Mouse (Mus musculus): ENCODE results near the gene Slc44a2. TPM values are rescaled to one million over a fixed set of nuclear protein-coding genes. Genes with fewer than 3 reads are reported as not detected.
"Not testable (repeated sequence)": the region's sequence is repeated elsewhere in the genome, so short reads cannot be mapped to it uniquely, and the experiment has no call there.

The Slc44a2 gene
- polyA plus RNA-seq, 1 experiment: 271 TPM

DNA sequence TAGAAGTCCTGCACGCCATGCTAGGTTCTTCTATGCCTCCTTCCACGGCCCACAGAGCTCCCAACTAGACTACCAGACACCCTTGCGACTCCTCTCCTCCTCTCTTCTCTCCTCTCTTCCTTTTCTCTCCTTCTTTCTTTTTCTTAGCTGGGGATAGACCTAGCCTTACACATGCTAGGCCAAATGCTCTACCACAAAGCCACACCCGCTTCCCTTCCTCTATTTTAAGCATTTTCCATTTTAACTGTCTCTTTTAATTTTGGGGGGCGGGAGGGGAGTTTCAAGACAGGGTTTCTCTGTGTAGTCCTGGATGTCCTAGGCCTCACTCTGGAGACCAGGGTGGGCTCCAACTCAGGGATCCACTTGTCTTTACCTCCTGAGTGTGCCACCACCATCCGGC is 1.7 kb upstream of the Slc44a2 start:
- 82% methylated on average over 6 of the region's 6 CpGs for WGBS
- no peak for TF ChIP-seq POLR2A (IDR thresholded peaks at IDR 0.05; ENCODE audit: borderline replicate concordance, extremely low read depth, low read depth, low read length)
- TF ChIP-seq CTCF (IDR thresholded peaks at IDR 0.05; ENCODE audit: insufficient read depth, low read length): no peak
- H3K4me1 ChIP-seq (ENCODE audit: control insufficient read depth, insufficient read depth, low read length): peaks cover 2% of the 10 kb centered on the region; the same call in 1 of the 2 replicates
- no peak overlapping the region for H3K4me3 ChIP-seq (replicated peaks; ENCODE audit: extremely low read depth, low read depth, low read length)
- no peak for DNase-seq

DNA sequence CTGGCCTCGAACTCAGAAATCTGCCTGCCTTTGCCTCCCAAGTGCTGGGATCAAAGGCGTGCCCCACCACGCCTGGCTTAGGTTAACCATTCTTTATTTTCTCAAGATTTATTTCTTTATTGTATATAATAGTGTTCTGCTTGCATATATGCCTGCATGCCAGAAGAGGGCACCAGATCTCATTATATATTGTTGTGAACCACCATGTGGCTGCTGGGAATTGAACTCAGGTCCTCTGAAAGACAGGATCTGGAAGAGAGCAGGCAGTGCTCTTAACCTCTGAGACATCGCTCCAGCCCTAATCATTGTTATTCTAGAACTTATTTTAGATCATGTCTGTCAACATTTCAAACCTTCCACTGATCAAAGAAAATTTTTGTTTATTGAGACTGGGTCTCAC is 995 bp upstream of the Slc44a2 start:
- 96% methylated on average over 4 of the region's 4 CpGs for WGBS
- peaks cover 5% of the 10 kb centered on the region for H3K4me1 ChIP-seq (ENCODE audit: control insufficient read depth, insufficient read depth, low read length)

DNA sequence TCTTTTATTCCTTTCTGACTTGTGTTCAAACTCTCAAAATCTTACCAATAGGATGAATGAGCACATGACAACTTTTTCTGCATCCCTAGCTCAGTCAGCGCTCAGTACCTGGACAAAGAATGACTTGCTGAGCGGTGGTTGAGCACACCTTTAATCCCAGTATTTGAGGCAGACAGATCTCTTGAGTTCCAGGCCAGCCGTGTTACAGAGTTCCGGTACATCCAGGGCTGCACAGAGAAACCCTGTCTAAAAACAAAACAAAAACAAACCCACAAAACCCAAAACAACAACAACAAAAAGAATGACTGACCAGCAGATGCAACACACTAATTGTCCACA is 249 bp upstream of the Slc44a2 start:
- Histone ChIP-seq H3K4me3 (replicated peaks; ENCODE audit: extremely low read depth, low read depth, low read length) (peak overlapping the region; percentile 27), H3K4me1 (ENCODE audit: control insufficient read depth, insufficient read depth, low read length) (peaks cover 8% of the 10 kb centered on the region)
- TF ChIP-seq POLR2A (IDR thresholded peaks at IDR 0.05; ENCODE audit: borderline replicate concordance, extremely low read depth, low read depth, low read length) (no peak), CTCF (IDR thresholded peaks at IDR 0.05; ENCODE audit: insufficient read depth, low read length) (no peak)
- DNase-seq: no peak
- 16% methylated on average over 4 of the region's 4 CpGs for WGBS

More for the DNA sequence above, 995 bp upstream of the Slc44a2 start:
- no peak for TF ChIP-seq CTCF (IDR thresholded peaks at IDR 0.05; ENCODE audit: insufficient read depth, low read length)
- TF ChIP-seq POLR2A (IDR thresholded peaks at IDR 0.05; ENCODE audit: borderline replicate concordance, extremely low read depth, low read depth, low read length): no peak
- H3K4me3 ChIP-seq (replicated peaks; ENCODE audit: extremely low read depth, low read depth, low read length): no peak overlapping the region
- no peak for DNase-seq

DNA sequence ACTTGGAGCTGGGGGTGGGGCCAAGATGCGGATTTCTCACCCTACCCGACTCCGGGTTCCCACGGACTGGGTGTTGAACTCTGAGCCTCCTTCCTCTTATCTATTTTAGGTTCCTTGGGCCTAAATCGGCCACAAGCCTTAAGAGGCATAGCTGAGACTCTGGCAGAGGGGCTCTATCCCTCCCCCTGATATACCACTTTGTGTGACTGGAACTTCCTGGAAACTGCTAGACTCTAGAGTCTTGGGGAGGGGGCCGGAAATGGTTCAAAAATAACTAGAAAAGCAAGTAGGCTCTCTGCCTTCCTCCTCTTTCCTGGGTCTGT is 976 bp downstream of the Slc44a2 start:
- 6% methylated on average over 6 of the region's 6 CpGs for WGBS
- peak; percentile 42 for DNase-seq
- Histone ChIP-seq H3K4me1 (ENCODE audit: control insufficient read depth, insufficient read depth, low read length) (peaks cover 10% of the 10 kb centered on the region), H3K4me3 (replicated peaks; ENCODE audit: extremely low read depth, low read depth, low read length) (peak overlapping the region; percentile 90)
- TF ChIP-seq POLR2A (IDR thresholded peaks at IDR 0.05; ENCODE audit: borderline replicate concordance, extremely low read depth, low read depth, low read length) (0 out of 2 replicates have a peak, but pooled peaks have one; percentile 1), CTCF (IDR thresholded peaks at IDR 0.05; ENCODE audit: insufficient read depth, low read length) (no peak)

DNA sequence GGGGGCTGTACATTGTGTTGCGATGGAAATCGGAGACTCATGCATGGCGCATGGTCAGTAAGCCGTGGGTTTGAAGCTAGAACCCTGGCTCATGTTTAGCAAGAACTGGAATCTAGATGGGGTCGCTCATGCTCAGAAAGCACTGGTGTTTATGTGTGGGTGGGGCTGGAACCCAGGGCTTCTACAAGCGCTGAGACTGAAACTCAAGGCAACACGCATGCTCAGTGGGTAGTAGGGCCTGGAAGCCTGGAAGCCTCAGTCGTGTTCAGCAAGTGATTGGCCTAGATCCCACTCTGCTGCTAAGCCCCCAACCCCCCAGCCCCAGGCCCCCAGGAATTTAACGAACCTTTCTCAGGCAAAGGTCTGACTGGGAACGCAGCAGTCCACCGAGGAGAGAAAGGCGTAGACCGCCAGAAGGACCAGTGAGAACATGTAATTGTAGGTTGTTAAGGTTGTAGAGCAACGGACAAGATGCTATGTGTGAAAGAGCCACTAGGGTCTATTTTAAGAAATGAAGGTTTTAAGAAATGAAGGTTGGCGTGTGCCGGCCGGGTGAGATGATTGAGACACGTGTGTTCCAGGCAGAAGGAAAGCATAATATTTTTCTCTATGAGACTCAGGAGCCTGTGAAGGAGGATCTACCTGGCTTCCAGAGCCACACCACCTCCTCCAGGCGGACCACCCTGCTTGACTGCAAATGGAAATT is 1.9 kb downstream of the Slc44a2 start:
- DNase-seq: no peak
- Histone ChIP-seq H3K4me1 (ENCODE audit: control insufficient read depth, insufficient read depth, low read length) (peaks cover 14% of the 10 kb centered on the region), H3K4me3 (replicated peaks; ENCODE audit: extremely low read depth, low read depth, low read length) (peak overlapping the region; percentile 6)
- 65% methylated on average over 19 of the region's 19 CpGs for WGBS
- TF ChIP-seq CTCF (IDR thresholded peaks at IDR 0.05; ENCODE audit: insufficient read depth, low read length) (no peak), POLR2A (IDR thresholded peaks at IDR 0.05; ENCODE audit: borderline replicate concordance, extremely low read depth, low read depth, low read length) (no peak)

DNA sequence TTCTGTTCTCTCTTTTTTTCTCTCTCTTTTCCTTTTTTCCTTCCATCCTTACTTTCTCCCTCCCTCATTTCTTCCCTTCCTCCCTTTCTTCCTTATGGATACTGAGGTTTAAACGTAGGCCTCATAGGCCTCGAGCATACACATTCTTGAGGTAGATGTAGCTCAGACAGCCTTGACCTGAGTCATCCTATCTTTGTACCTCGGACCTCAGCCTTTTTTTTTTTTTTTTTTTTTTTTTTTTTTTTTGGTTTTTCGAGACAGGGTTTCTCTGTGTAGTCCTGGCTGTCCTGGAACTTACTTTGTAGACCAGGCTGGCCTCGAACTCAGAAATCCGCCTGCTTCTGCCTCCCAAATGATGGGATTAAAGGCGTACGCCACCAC is 2.4 kb downstream of the Slc44a2 start:
- H3K4me1 ChIP-seq (ENCODE audit: control insufficient read depth, insufficient read depth, low read length): peaks cover 16% of the 10 kb centered on the region
- DNase-seq; H3K4me3 ChIP-seq (replicated peaks; ENCODE audit: extremely low read depth, low read depth, low read length): not testable (repeated sequence)
- 81% methylated on average over 8 of the region's 8 CpGs for WGBS

DNA sequence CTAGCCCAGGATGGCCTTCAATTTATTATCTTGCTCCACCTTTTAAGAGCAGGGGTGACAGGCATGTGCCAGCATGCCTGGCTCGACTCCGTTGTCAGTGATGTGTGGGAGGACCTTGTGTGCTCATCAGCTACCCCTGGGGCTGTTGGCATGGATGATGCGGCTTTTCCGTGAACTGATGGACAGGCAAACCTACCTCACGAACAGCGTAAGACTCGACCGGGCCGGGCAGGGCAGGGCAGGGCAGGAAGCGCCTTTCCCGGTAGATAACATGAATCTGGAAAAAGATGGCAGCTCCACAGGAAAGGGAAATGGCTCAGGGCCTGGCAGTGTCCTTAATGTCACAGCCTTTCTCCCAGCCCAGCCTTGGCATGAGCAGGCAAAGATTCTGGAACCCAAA is 3.8 kb downstream of the Slc44a2 start:
- TF ChIP-seq POLR2A (IDR thresholded peaks at IDR 0.05; ENCODE audit: borderline replicate concordance, extremely low read depth, low read depth, low read length) (no peak), CTCF (IDR thresholded peaks at IDR 0.05; ENCODE audit: insufficient read depth, low read length) (no peak)
- Histone ChIP-seq H3K4me1 (ENCODE audit: control insufficient read depth, insufficient read depth, low read length) (peaks cover 24% of the 10 kb centered on the region), H3K4me3 (replicated peaks; ENCODE audit: extremely low read depth, low read depth, low read length) (no peak overlapping the region)
- WGBS: 56% methylated on average over 11 of the region's 11 CpGs
- DNase-seq: no peak

DNA sequence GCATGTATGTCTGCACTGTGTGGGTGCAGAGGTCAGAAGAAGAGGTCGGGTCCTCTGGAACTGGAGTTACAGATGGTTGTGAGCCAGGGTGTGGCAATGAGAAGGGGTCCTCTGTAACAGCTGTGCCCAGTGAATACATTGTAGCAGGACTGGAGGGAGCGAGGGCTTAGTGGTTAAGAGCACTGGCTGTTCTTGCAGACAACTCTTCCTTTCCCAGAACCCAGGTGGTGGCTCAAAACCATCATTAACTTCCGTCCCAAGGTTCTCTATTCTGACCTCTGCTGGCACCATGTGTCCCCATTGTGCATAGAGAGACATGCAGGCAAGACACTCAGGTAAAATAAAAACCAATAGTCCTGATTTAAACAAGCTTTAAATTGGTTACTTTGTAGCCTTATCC is 7.1 kb downstream of the Slc44a2 start:
- DNase-seq: no peak
- WGBS: 47% methylated on average over 3 of the region's 3 CpGs
- Histone ChIP-seq H3K4me3 (replicated peaks; ENCODE audit: extremely low read depth, low read depth, low read length) (no peak overlapping the region), H3K4me1 (ENCODE audit: control insufficient read depth, insufficient read depth, low read length) (peaks cover 34% of the 10 kb centered on the region)
- TF ChIP-seq POLR2A (IDR thresholded peaks at IDR 0.05; ENCODE audit: borderline replicate concordance, extremely low read depth, low read depth, low read length) (no peak), CTCF (IDR thresholded peaks at IDR 0.05; ENCODE audit: insufficient read depth, low read length) (no peak)

DNA sequence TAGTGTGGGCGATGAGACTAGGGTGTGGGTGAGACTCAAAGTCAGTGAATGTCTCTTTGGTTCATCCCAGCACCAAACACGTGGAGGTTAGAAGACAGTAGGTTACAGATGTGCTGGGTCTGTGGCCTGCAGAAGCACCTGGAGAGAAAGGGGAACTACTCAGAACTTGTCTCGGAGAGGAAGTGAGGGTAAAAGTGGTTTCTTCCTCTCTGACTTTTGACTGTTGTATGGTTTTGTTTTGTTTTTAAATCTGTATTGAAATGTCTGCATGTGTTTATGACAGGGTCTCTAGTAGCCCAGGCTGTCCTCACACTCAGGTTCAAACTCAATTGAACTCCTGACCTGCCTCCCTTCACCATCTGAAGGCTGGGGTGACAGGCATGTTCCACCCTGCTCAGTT is 7.5 kb downstream of the Slc44a2 start:
- TF ChIP-seq CTCF (IDR thresholded peaks at IDR 0.05; ENCODE audit: insufficient read depth, low read length): no peak
- no peak for TF ChIP-seq POLR2A (IDR thresholded peaks at IDR 0.05; ENCODE audit: borderline replicate concordance, extremely low read depth, low read depth, low read length)
- WGBS: 58% methylated on average over 3 of the region's 3 CpGs
- H3K4me3 ChIP-seq (replicated peaks; ENCODE audit: extremely low read depth, low read depth, low read length): no peak overlapping the region
- H3K4me1 ChIP-seq (ENCODE audit: control insufficient read depth, insufficient read depth, low read length): peaks cover 37% of the 10 kb centered on the region
- no peak for DNase-seq

DNA sequence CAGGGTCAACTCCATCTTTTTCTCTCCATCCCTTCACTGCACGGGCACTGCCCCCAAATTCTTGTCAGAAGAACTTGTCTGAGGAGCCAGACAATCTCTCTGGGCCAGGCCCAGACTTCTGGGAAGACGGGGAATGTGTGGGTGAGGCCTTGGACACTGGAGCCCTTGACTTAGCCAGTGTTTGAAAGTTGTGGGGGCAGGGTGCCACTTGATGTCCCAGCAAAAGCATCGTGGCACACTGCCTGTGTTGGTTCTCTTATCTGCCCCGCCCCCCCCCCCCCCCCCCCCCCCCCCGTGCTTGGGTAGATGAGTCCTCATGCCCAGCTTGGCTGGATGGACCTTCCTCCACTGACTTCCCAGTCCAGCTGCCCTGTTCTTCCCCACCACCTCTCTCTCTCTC is 8.5 kb downstream of the Slc44a2 start:
- peaks cover 37% of the 10 kb centered on the region for H3K4me1 ChIP-seq (ENCODE audit: control insufficient read depth, insufficient read depth, low read length)
- DNase-seq: peak; percentile 59
- TF ChIP-seq POLR2A (IDR thresholded peaks at IDR 0.05; ENCODE audit: borderline replicate concordance, extremely low read depth, low read depth, low read length) (no peak), CTCF (IDR thresholded peaks at IDR 0.05; ENCODE audit: insufficient read depth, low read length) (no peak)
- no peak overlapping the region for H3K4me3 ChIP-seq (replicated peaks; ENCODE audit: extremely low read depth, low read depth, low read length)
- 21% methylated on average over 4 of the region's 5 CpGs for WGBS
